Mouse (Mus musculus): ENCODE measurements at regions not wholly inside any gene's neighbourhood (a gene's known extent, or its start where the extent isn't known, plus 50 kb on each side); places are given as distances from the start of the nearest gene placed in this dataset.
"Not testable (repeated sequence)": the region's sequence is repeated elsewhere in the genome, so short reads cannot be mapped to it uniquely, and the experiment has no call there.

- H3K27ac ChIP-seq (ENCODE audit: low read length); H3K9ac ChIP-seq (ENCODE audit: low read length); H3K9me3 ChIP-seq (ENCODE audit: control insufficient read depth, low read length); H3K4me1 ChIP-seq (replicated peaks; ENCODE audit: control insufficient read depth, insufficient read depth, low read length); H3K4me3 ChIP-seq (ENCODE audit: low read length); H3K27me3 ChIP-seq (ENCODE audit: control insufficient read depth, insufficient read depth, low read depth, low read length); H3K4me2 ChIP-seq (ENCODE audit: low read depth, low read length); H3K36me3 ChIP-seq (ENCODE audit: control insufficient read depth, insufficient read depth, low read length); ATAC-seq (ENCODE audit: low read depth): not testable (repeated sequence)
- whole genome bisulfite sequencing = 70% methylated on average over 2 of the region's 2 CpGs
These were observed 157.5 kb upstream of the Vmn1r3 start for GRCm38 (mm10) chr4:3342696-3343095.

DNA sequence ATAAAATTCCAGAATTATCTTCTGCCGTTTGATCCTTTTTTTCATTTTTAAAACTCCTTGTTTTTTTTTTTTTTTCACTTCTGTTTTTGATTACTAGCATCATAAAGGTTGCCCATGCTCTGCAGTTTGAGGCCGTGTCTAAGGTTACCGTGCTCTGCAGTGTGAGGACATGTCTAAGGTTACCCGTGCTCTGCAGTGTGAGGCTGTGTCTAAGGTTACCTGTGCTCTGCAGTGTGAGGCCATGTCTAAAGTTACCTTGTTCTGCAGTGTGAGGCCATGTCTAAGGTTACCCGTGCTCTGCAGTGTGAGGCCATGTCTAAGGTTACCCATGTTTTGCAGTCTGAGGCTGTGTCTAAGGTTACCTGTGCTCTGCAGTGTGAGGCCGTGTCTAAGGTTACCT, 157.0 kb upstream of the Vmn1r3 start:
- H3K4me3 ChIP-seq (ENCODE audit: low read length); H3K27ac ChIP-seq (ENCODE audit: low read length); H3K36me3 ChIP-seq (ENCODE audit: control insufficient read depth, insufficient read depth, low read length); H3K4me2 ChIP-seq (ENCODE audit: low read depth, low read length); H3K4me1 ChIP-seq (replicated peaks; ENCODE audit: control insufficient read depth, insufficient read depth, low read length); H3K9ac ChIP-seq (ENCODE audit: low read length); H3K9me3 ChIP-seq (ENCODE audit: control insufficient read depth, low read length); ATAC-seq (ENCODE audit: low read depth); H3K27me3 ChIP-seq (ENCODE audit: control insufficient read depth, insufficient read depth, low read depth, low read length): not testable (repeated sequence)
- WGBS = 93% methylated on average over 6 of the region's 6 CpGs

Data from lung, embryonic 16.5 days (tissue).